Mouse (Mus musculus): ENCODE results near the gene Dut.

Dut gene

GRCm38 (mm10) chr2:125303764-125304384 is 56.9 kb downstream of the Dut start:
- DNase-seq (ENCODE audit: low spot score in 2 of 2) = no peak

- DNase-seq (ENCODE audit: low spot score in 2 of 2) = no peak
These were observed 57.8 kb downstream of the Dut start for GRCm38 (mm10) chr2:125304746-125305145.

GRCm38 (mm10) chr2:125305671-125306070 is 58.7 kb downstream of the Dut start:
- no peak for DNase-seq (ENCODE audit: low spot score in 2 of 2)
